Mouse (Mus musculus) gastrocnemius, adult 2 months (tissue): Measurements from ENCODE around the gene Mink1. TPM values are rescaled to one million over a fixed set of nuclear protein-coding genes. Genes with fewer than 3 reads are reported as not detected.
A peak's percentile ranks its signal among the peaks of the same experiment; 100 is the strongest.

Experiments
- DNase-seq: peaks from one replicate; pipeline ENCODE4 v3.0.0; 2022
- H3K27ac ChIP-seq: fragments of 200-600 bp; 2 replicates; pipeline ENCODE4 v1.8.1; 2022; ENCODE audit warnings: mild to moderate bottlenecking
- H3K4me3 ChIP-seq: fragments of 200-600 bp; 2 replicates; pipeline ENCODE4 v1.8.1; 2022; ENCODE audit warnings: mild to moderate bottlenecking, moderate library complexity
- CTCF ChIP-seq: fragments of 200-600 bp; IDR thresholded peaks from 2 replicates; pipeline ENCODE4 v1.8.1; 2022; ENCODE audit warnings: antibody characterized with exemption, mild to moderate bottlenecking, moderate library complexity
- intact Hi-C: fragments of 180-260 bp; cut with DNase I; formaldehyde crosslinking; loops from one replicate; pipeline ENCODE4 v1.15.1; 2025
- total RNA-seq, 2 experiments: library from RNA; stranded (reverse); gene quantifications; 2 replicates each; pipeline ENCODE4 v1.2.3; 2021

The Mink1 gene
- total RNA-seq, 2 experiments from 2014 or later: 33.7 to 34.7 TPM

GRCm38 (mm10) chr11:70607611-70608010 lies 44.9 kb downstream of the Mink1 start:
- no peak for DNase-seq
- intact Hi-C loops: loop anchor here (5.0 to 10.0 kb wide), 2 partner anchors 70 to 173 kb away; partner anchors contain the start of gene Arrb2
- Histone ChIP-seq H3K4me3 (no peak overlapping the region), H3K27ac (no peak overlapping the region)
- TF ChIP-seq CTCF: no peak

- peak; percentile 50 for DNase-seq
- intact Hi-C loops: loop anchor here (5.0 to 10.0 kb wide), 2 partner anchors 71 to 174 kb away; partner anchors contain the start of gene Arrb2
- TF ChIP-seq CTCF: peak; percentile 52
- no peak overlapping the region for H3K4me3 ChIP-seq
- no peak overlapping the region for H3K27ac ChIP-seq
Measured at GRCm38 (mm10) chr11:70608381-70609066, 45.8 kb downstream of the Mink1 start.

- no peak for DNase-seq
- H3K27ac ChIP-seq: no peak overlapping the region
- no peak for TF ChIP-seq CTCF
- no peak overlapping the region for H3K4me3 ChIP-seq
- intact Hi-C loops: no loop called here
Measured at GRCm38 (mm10) chr11:70610752-70611151, 48.1 kb downstream of the Mink1 start.

- Histone ChIP-seq H3K27ac (no peak overlapping the region), H3K4me3 (no peak overlapping the region)
- peak; percentile 21; the same call in 1 of the 2 replicates for TF ChIP-seq CTCF
- DNase-seq: no peak
- intact Hi-C loops: no loop called here
Measured at GRCm38 (mm10) chr11:70612505-70612904, 49.8 kb downstream of the Mink1 start.

GRCm38 (mm10) chr11:70615074-70615473 lies 52.4 kb downstream of the Mink1 start:
- intact Hi-C loops: loop anchor here (5.0 kb wide), 1 partner anchor 137 kb away; no protein-coding TSS in a partner anchor
- H3K27ac ChIP-seq: peak overlapping the region; percentile 28; the same call in 1 of the 2 replicates
- TF ChIP-seq CTCF: peak; percentile 3; the same call in 1 of the 2 replicates
- peak; percentile 75 for DNase-seq
- peak overlapping the region; percentile 72 for H3K4me3 ChIP-seq

- intact Hi-C loops: loop anchor here (5.0 kb wide), 1 partner anchor 137 kb away; no protein-coding TSS in a partner anchor
- H3K27ac ChIP-seq: peak within 1 kb of the TSS; percentile 28; the same call in 1 of the 2 replicates
Measured at GRCm38 (mm10) chr11:70615516-70616093, 52.9 kb downstream of the Mink1 start, which contains the start of gene 4930544D05Rik. TSS of gene 4930544D05Rik (plus strand) at chr11:70615848.

GRCm38 (mm10) chr11:70619101-70619500 lies 56.4 kb downstream of the Mink1 start, which contains the start of gene Chrne:
TSS of gene Chrne (minus strand) at chr11:70619216.
- Histone ChIP-seq H3K4me3 (peak within 1 kb of the TSS; percentile 20), H3K27ac (peak within 1 kb of the TSS; percentile 78)
- intact Hi-C loops: loop anchor here (5.0 kb wide), 1 partner anchor 133 kb away; no protein-coding TSS in a partner anchor
- no peak for TF ChIP-seq CTCF
- peak; percentile 85 for DNase-seq

More at GRCm38 (mm10) chr11:70615516-70616093, 52.9 kb downstream of the Mink1 start, which contains the start of gene 4930544D05Rik:
- DNase-seq: no peak
- peak within 1 kb of the TSS; percentile 72 for H3K4me3 ChIP-seq
- no peak for TF ChIP-seq CTCF

- peak; percentile 29; the same call in 1 of the 2 replicates for TF ChIP-seq CTCF
- H3K4me3 ChIP-seq: peak overlapping the region; percentile 28
- H3K27ac ChIP-seq: peak overlapping the region; percentile 91
- intact Hi-C loops: loop anchor here (5.0 kb wide), 1 partner anchor 210 kb away; the partner anchor contains the start of gene Pelp1
- peak; percentile 80 for DNase-seq
Measured at GRCm38 (mm10) chr11:70621972-70622814, 59.5 kb downstream of the Mink1 start.

- TF ChIP-seq CTCF: peak; percentile 45
- Histone ChIP-seq H3K4me3 (no peak overlapping the region), H3K27ac (peak overlapping the region; percentile 91)
- intact Hi-C loops: loop anchor here (5.0 kb wide), 1 partner anchor 211 kb away; the partner anchor contains the start of gene Pelp1
- DNase-seq: no peak
Measured at GRCm38 (mm10) chr11:70623053-70623742, 60.5 kb downstream of the Mink1 start.

GRCm38 (mm10) chr11:70625473-70625872 lies 62.8 kb downstream of the Mink1 start:
- H3K27ac ChIP-seq: no peak overlapping the region
- no peak overlapping the region for H3K4me3 ChIP-seq
- intact Hi-C loops: no loop called here
- peak; percentile 65 for DNase-seq
- peak; percentile 75 for TF ChIP-seq CTCF

- TF ChIP-seq CTCF: no peak
- DNase-seq: no peak
- no peak overlapping the region for H3K4me3 ChIP-seq
- H3K27ac ChIP-seq: no peak overlapping the region
- intact Hi-C loops: no loop called here
Measured at GRCm38 (mm10) chr11:70626877-70627276, 64.2 kb downstream of the Mink1 start.
